Mouse (Mus musculus): ENCODE measurements around the gene Pnldc1.

- no peak for TF ChIP-seq POLR2A (IDR thresholded peaks at IDR 0.05; ENCODE audit: extremely low read depth, insufficient read depth, low read length)
- no peak for TF ChIP-seq CTCF (IDR thresholded peaks at IDR 0.05; ENCODE audit: extremely low read depth, insufficient read depth, low read length)
Measured at GRCm38 (mm10) chr17:12886620-12887019, 23.4 kb downstream of the Pnldc1 start.

Data from cortical plate, adult 2 months (tissue).